Mouse (Mus musculus) embryonic fibroblast, embryonic 13.5 days (primary cell): ENCODE results near the gene Alpk1.

Source experiments
- CTCF ChIP-seq: IDR thresholded peaks from 2 replicates; pipeline ENCODE4 v1.5.1; 2011; ENCODE audit warnings: mild to moderate bottlenecking, control low read depth, low read length, moderate library complexity, borderline replicate concordance; ENCODE audit not compliant: insufficient read depth
- POLR2A ChIP-seq: IDR thresholded peaks from 2 replicates; pipeline ENCODE4 v1.6.1; 2011; ENCODE audit warnings: low read depth, mild to moderate bottlenecking, control low read depth, low read length, moderate library complexity

- TF ChIP-seq CTCF, result no peak
- TF ChIP-seq POLR2A, result no peak
These were observed 46.8 kb upstream of the Alpk1 start for GRCm38 (mm10) chr3:127827123-127827522.
